Mouse (Mus musculus): ENCODE data around the gene Mup13.
"Not testable (repeated sequence)": the region's sequence is repeated elsewhere in the genome, so short reads cannot be mapped to it uniquely, and the experiment has no call there.

Gene Mup13

DNA sequence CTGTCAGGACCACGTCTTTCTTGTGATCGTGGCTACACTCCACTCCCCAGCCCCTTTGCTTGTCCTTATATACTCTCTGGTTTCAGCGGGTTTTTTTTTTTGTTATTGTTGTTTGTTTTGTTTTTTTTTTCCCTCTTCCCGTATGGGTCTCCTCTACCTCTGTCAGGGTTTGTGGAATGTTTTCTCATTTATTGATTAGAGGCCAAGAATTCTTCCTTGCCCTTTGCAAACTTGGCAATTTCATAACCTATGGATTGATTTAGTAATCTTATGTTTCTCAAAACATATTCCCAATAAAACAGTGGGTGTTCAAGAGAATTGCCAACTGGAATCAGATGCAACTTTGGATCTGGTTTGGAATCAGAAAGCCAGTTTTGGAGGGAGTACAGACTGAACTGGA is at the start of gene Mup13:
Mup13 (minus strand) TSS at position 101 of the 400 bp plus-strand sequence.
- not testable (repeated sequence) for H3K36me3 ChIP-seq (ENCODE audit: insufficient read depth, low read length); H3K4me3 ChIP-seq (replicated peaks; ENCODE audit: low read length); H3K4me1 ChIP-seq (replicated peaks; ENCODE audit: low read depth, low read length); H3K27me3 ChIP-seq (ENCODE audit: insufficient read depth, low read length); H3K9me3 ChIP-seq (ENCODE audit: low read length)
